Mouse (Mus musculus) induced T-regulatory cell, adult 2 months (primary cell): ENCODE data around the gene Uxs1.

ENCODE experiments used
- DNase-seq: peaks from one replicate; pipeline ENCODE4 v3.0.0-alpha.2; 2012; ENCODE audit warnings: low read depth

Gene Uxs1

GRCm38 (mm10) chr1:43722459-43722858 lies 105.1 kb downstream of the Uxs1 start:
- DNase-seq = no peak

- no peak for DNase-seq
Observed at GRCm38 (mm10) chr1:43718793-43719192, 108.8 kb downstream of the Uxs1 start.

- DNase-seq = no peak
Observed at GRCm38 (mm10) chr1:43717967-43718366, 109.6 kb downstream of the Uxs1 start.

- no peak for DNase-seq
Observed at GRCm38 (mm10) chr1:43714841-43715240, 112.8 kb downstream of the Uxs1 start.

DNA sequence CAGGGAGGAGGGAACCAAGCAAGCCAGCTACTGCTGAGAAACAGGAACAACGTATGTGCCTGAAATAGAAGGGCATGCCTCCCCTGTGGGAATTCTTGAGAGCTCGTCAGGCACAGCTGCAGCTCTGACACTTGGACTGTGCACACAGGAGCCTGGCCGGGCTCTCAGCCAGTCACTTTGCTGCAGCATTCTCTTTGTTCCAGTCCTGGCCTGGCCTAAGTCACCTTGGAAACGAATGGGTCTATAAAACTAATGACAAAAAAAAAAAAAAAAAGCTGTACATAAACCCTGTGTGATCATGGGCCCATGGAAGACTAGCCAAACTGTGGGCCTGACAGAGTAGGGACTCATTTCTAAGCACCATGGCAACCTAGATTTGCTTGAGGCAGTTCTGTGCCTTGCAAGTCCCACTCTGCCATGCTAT lies 129.0 kb downstream of the Uxs1 start:
- no peak for DNase-seq
